ENCODE assay signal across 18 mouse cellular contexts in genomic region chr17:44016314-44016713, GRCm38 (mm10).
DNase-seq lines count a peak whose midpoint lies in the region; TF ChIP-seq lines count a peak whose summit lies in the region.
"Had no signal": no experiment of that assay in that cellular context is flagged by ENCODE, and none has a peak within 500 bp of the region (broad histone marks: within the 10 kb centered on the region; RNA-seq: fewer than 3 reads in every experiment).

No protein-coding gene starts in this region.

- peaks cover 19% of the 10 kb centered on the region for H3K4me1 ChIP-seq in embryonic fibroblast, embryonic 13.5 days (ENCODE audit: control insufficient read depth, insufficient read depth, low read length)

- H3K4me3 ChIP-seq in embryonic fibroblast, embryonic 13.5 days (ENCODE audit: insufficient read depth, low read length) = no peak overlapping the region
- no peak overlapping the region for H3K4me3 ChIP-seq in left cerebral cortex, adult 2 months

- intact Hi-C loops in left cerebral cortex, adult 2 months (cut with DNase I) = no loop called here

- DNase-seq in 3T3-L1 (ENCODE audit: low read depth, low spot score) = peak; percentile 51
- DNase-seq in NIH3T3 (ENCODE audit: low read depth) = peak; percentile 54
- no peak for DNase-seq in kidney, postnatal 4 days
- no peak for DNase-seq in left cerebral cortex, adult 2 months (ENCODE audit: extremely low spot score in 1 of 2, low spot score in 2 of 2)
- DNase-seq in testis, postnatal 14 days (ENCODE audit: low spot score) = no peak
- DNase-seq: adrenal gland, adult 2 months; adrenal gland, adult 8-10 months; adrenal gland, postnatal 10 days; adrenal gland, postnatal 14 days; adrenal gland, postnatal 25 days; adrenal gland, postnatal 36 days; B cell, adult 2 months; cerebellum, adult 11 months; cerebellum, adult 11-12 months; cerebellum, adult 18-20 months; cerebellum, adult 2 months; cerebellum, adult 8-10 months had no signal

- no peak for TF ChIP-seq CTCF in embryonic fibroblast, embryonic 13.5 days (IDR thresholded peaks at IDR 0.05; ENCODE audit: borderline replicate concordance, insufficient read depth, low read length)
- no peak for TF ChIP-seq CTCF in left cerebral cortex, adult 2 months (IDR thresholded peaks at IDR 0.05)

- no peak for TF ChIP-seq POLR2A in embryonic fibroblast, embryonic 13.5 days (IDR thresholded peaks at IDR 0.05; ENCODE audit: low read depth, low read length)

- H3K27ac ChIP-seq in embryonic fibroblast, embryonic 13.5 days (ENCODE audit: insufficient read depth, low read length) = peak overlapping the region; percentile 64
- no peak overlapping the region for H3K27ac ChIP-seq in left cerebral cortex, adult 2 months

Comparison
In these comparisons a context has a peak if more than half of its experiments do, and no peak if none do; other contexts are left out.
1. DNase-seq: peak in 3T3-L1 (single experiment) and NIH3T3 (single experiment); none in kidney, postnatal 4 days (0 of 2), left cerebral cortex, adult 2 months (0 of 2) and testis, postnatal 14 days (single experiment).